Mouse (Mus musculus) kidney, embryonic 14.5 days (tissue): ENCODE results near the gene Olfr837. TPM values are rescaled to one million over a fixed set of nuclear protein-coding genes. Genes with fewer than 3 reads are reported as not detected.
"Not testable (repeated sequence)": the region's sequence is repeated elsewhere in the genome, so short reads cannot be mapped to it uniquely, and the experiment has no call there.

Experiments
- ATAC-seq: fragments of 200-750 bp; cut with Nextera tagmentation; 2 replicates; pipeline ENCODE4 v1.8.0; 2017; ENCODE audit warnings: moderate number of reproducible peaks, mild to moderate bottlenecking, moderate TSS enrichment, moderate library complexity; ENCODE audit not compliant: low FRiP score, low TSS enrichment
- H3K27ac ChIP-seq: fragments of 300-500 bp; sonication (generic); 2 replicates; pipeline ENCODE4 v1.5.1; 2014; ENCODE audit warnings: low read depth, mild to moderate bottlenecking, low read length, moderate library complexity, mixed read lengths
- H3K27me3 ChIP-seq: fragments of 300-500 bp; sonication (generic); 2 replicates; pipeline ENCODE4 v1.6.1; 2014; ENCODE audit warnings: mild to moderate bottlenecking, low read length; ENCODE audit not compliant: control insufficient read depth, insufficient read depth
- H3K36me3 ChIP-seq: fragments of 300-500 bp; sonication (generic); 2 replicates; pipeline ENCODE4 v1.6.1; 2014; ENCODE audit warnings: low read length, mixed read lengths; ENCODE audit not compliant: control insufficient read depth, insufficient read depth
- H3K4me1 ChIP-seq: fragments of 300-500 bp; sonication (generic); 2 replicates; pipeline ENCODE4 v1.6.1; 2014; ENCODE audit warnings: low read length, mixed read lengths; ENCODE audit not compliant: control insufficient read depth, insufficient read depth
- H3K4me2 ChIP-seq: fragments of 300-500 bp; sonication (generic); replicated peaks from 2 replicates; pipeline ENCODE4 v1.6.1; 2014; ENCODE audit warnings: low read depth, mild to moderate bottlenecking, low read length
- H3K4me3 ChIP-seq: fragments of 300-500 bp; sonication (generic); 2 replicates; pipeline ENCODE4 v1.5.1; 2014; ENCODE audit warnings: mild to moderate bottlenecking, low read length
- H3K9ac ChIP-seq: fragments of 300-500 bp; sonication (generic); 2 replicates; pipeline ENCODE4 v1.6.1; 2014; ENCODE audit warnings: low read depth, mild to moderate bottlenecking, low read length, moderate library complexity
- H3K9me3 ChIP-seq: fragments of 300-500 bp; sonication (generic); 2 replicates; pipeline ENCODE4 v1.6.1; 2016; ENCODE audit warnings: low read length; ENCODE audit not compliant: control insufficient read depth
- WGBS: fragments of 180-500 bp; shearing (Covaris S2); extraction: QIAGEN DNeasy Blood & Tissue Kit; methylation state at CpG from one replicate; pipeline ENCODE4 v1.1.7; 2014; 5-methylcytosine and 5-hydroxymethylcytosine counted together
- polyA plus RNA-seq: library from polyadenylated mRNA; unstranded; fragments of >200 nt; fragmentation: Nextera tagmentation; extraction: Ambion mirVana; gene quantifications from 2 replicates; pipeline ENCODE4 v1.2.1, GENCODE M21; 2014

Olfr837 gene
- polyA plus RNA-seq = not detected in 2 replicates

GRCm38 (mm10) chr9:19136017-19136416, at the start of gene Olfr837:
Olfr837 (plus strand) TSS chr9:19136317.
- Histone ChIP-seq H3K27me3 (no peaks in the 10 kb centered on the region), H3K4me2 (no peak within 1 kb of the TSS), H3K36me3 (no peaks in the 10 kb centered on the region), H3K4me1 (no peaks in the 10 kb centered on the region), H3K9me3 (no peaks in the 10 kb centered on the region), H3K9ac (no peak within 1 kb of the TSS), H3K4me3 (no peak within 1 kb of the TSS), H3K27ac (no peak within 1 kb of the TSS)
- ATAC-seq = no peak
- 78% methylated on average over 1 of the region's 1 CpGs for WGBS

GRCm38 (mm10) chr9:19092889-19093753, 43.0 kb upstream of the Olfr837 start:
- H3K27me3 ChIP-seq, H3K36me3 ChIP-seq, H3K27ac ChIP-seq, H3K4me2 ChIP-seq, H3K9me3 ChIP-seq, H3K4me1 ChIP-seq, H3K9ac ChIP-seq, H3K4me3 ChIP-seq, ATAC-seq: not testable (repeated sequence)
- WGBS = 71% methylated on average over 6 of the region's 6 CpGs

GRCm38 (mm10) chr9:19097286-19097685, 38.8 kb upstream of the Olfr837 start:
- ATAC-seq = no peak
- H3K27me3 ChIP-seq = no peaks in the 10 kb centered on the region

GRCm38 (mm10) chr9:19120082-19120481, 16.0 kb upstream of the Olfr837 start, which contains the start of gene Olfr836:
Olfr836 (plus strand) TSS chr9:19120382.
- Histone ChIP-seq H3K27me3 (no peaks in the 10 kb centered on the region), H3K4me2 (no peak within 1 kb of the TSS), H3K36me3 (no peaks in the 10 kb centered on the region), H3K9me3 (no peaks in the 10 kb centered on the region), H3K4me3 (no peak within 1 kb of the TSS), H3K4me1 (no peaks in the 10 kb centered on the region), H3K9ac (no peak within 1 kb of the TSS), H3K27ac (no peak within 1 kb of the TSS)
- ATAC-seq = no peak

More at GRCm38 (mm10) chr9:19097286-19097685, 38.8 kb upstream of the Olfr837 start:
- no peak overlapping the region for H3K4me3 ChIP-seq
- no peak overlapping the region for H3K4me2 ChIP-seq
- no peaks in the 10 kb centered on the region for H3K4me1 ChIP-seq
- peaks cover 4% of the 10 kb centered on the region; the same call in 1 of the 2 replicates for H3K9me3 ChIP-seq
- no peak overlapping the region for H3K9ac ChIP-seq
- no peaks in the 10 kb centered on the region for H3K36me3 ChIP-seq
- WGBS = 92% methylated on average over 4 of the region's 4 CpGs
- no peak overlapping the region for H3K27ac ChIP-seq

- Histone ChIP-seq H3K9ac (no peak within 1 kb of the TSS), H3K36me3 (no peaks in the 10 kb centered on the region), H3K4me3 (no peak within 1 kb of the TSS), H3K4me2 (no peak within 1 kb of the TSS), H3K4me1 (no peaks in the 10 kb centered on the region), H3K27me3 (no peaks in the 10 kb centered on the region), H3K27ac (no peak within 1 kb of the TSS), H3K9me3 (no peaks in the 10 kb centered on the region)
- WGBS = 85% methylated on average over 1 of the region's 1 CpGs
- no peak for ATAC-seq
Measured at GRCm38 (mm10) chr9:19177212-19177611, 41.1 kb downstream of the Olfr837 start, which contains the start of gene Olfr839-ps1. Olfr839-ps1 (minus strand) TSS chr9:19177312.

Other genes with a start within 250 kb of the Olfr837 start
- not detected in 2 replicates for gene Olfr832, start 199.2 kb upstream of the Olfr837 start, polyA plus RNA-seq
- not detected in 2 replicates for gene Olfr834, start 148.3 kb upstream of the Olfr837 start, polyA plus RNA-seq
- not detected in 2 replicates for gene Olfr835, start 103.6 kb upstream of the Olfr837 start, polyA plus RNA-seq
- not detected in 2 replicates for gene Olfr836, start 15.9 kb upstream of the Olfr837 start, polyA plus RNA-seq
- gene Olfr839-ps1, start 41.0 kb downstream of the Olfr837 start, polyA plus RNA-seq = not detected in 2 replicates
- not detected in 2 replicates for gene Olfr843, start 115.7 kb downstream of the Olfr837 start, polyA plus RNA-seq
- not detected in 2 replicates for gene Olfr844, start 180.0 kb downstream of the Olfr837 start, polyA plus RNA-seq
- gene Olfr845, start 200.1 kb downstream of the Olfr837 start, polyA plus RNA-seq = not detected in 2 replicates
- not detected in 2 replicates for gene Olfr846, start 227.7 kb downstream of the Olfr837 start, polyA plus RNA-seq
- gene Olfr847, start 242.4 kb downstream of the Olfr837 start, polyA plus RNA-seq = not detected in 2 replicates